Mouse (Mus musculus) forebrain, embryonic 13.5 days (tissue): ENCODE results near the gene Tshz2. TPM values are rescaled to one million over a fixed set of nuclear protein-coding genes. Genes with fewer than 3 reads are reported as not detected.

ENCODE experiments used
- ATAC-seq: fragments of 200-750 bp; cut with Nextera tagmentation; 2 replicates; pipeline ENCODE4 v1.8.0; 2017
- H3K27ac ChIP-seq: fragments of 300-500 bp; sonication (generic); 2 replicates; pipeline ENCODE4 v1.5.1; 2015; ENCODE audit warnings: inconsistent platforms, mild to moderate bottlenecking, moderate library complexity
- H3K27me3 ChIP-seq: fragments of 300-500 bp; sonication (generic); 2 replicates; pipeline ENCODE4 v1.6.1; 2015; ENCODE audit warnings: mild to moderate bottlenecking, inconsistent platforms
- H3K36me3 ChIP-seq: fragments of 300-500 bp; sonication (generic); 2 replicates; pipeline ENCODE4 v1.6.1; 2015; ENCODE audit warnings: mild to moderate bottlenecking, inconsistent platforms; ENCODE audit not compliant: poor library complexity, severe bottlenecking
- H3K4me1 ChIP-seq: fragments of 300-500 bp; sonication (generic); 2 replicates; pipeline ENCODE4 v1.6.1; 2015; ENCODE audit warnings: inconsistent platforms
- H3K4me2 ChIP-seq: fragments of 300-500 bp; sonication (generic); 2 replicates; pipeline ENCODE4 v1.6.1; 2015; ENCODE audit warnings: inconsistent platforms, mild to moderate bottlenecking, moderate library complexity
- H3K4me3 ChIP-seq: fragments of 300-500 bp; sonication (generic); 2 replicates; pipeline ENCODE4 v1.5.1; 2015; ENCODE audit warnings: mild to moderate bottlenecking, inconsistent platforms
- H3K9ac ChIP-seq: fragments of 300-500 bp; sonication (generic); 2 replicates; pipeline ENCODE4 v1.6.1; 2015; ENCODE audit warnings: mild to moderate bottlenecking, inconsistent platforms
- H3K9me3 ChIP-seq: fragments of 300-500 bp; sonication (generic); replicated peaks from 2 replicates; pipeline ENCODE4 v1.6.1; 2016; ENCODE audit warnings: inconsistent platforms
- WGBS: fragments of 180-500 bp; shearing (Covaris S2); methylation state at CpG from one replicate; pipeline ENCODE4 v1.1.7; 2015; 5-methylcytosine and 5-hydroxymethylcytosine counted together
- polyA plus RNA-seq: library from polyadenylated mRNA; unstranded; fragments of >200 nt; fragmentation: Nextera tagmentation; extraction: Ambion mirVana; gene quantifications from 2 replicates; pipeline ENCODE4 v1.2.1, GENCODE M21; 2015

Tshz2 gene
- polyA plus RNA-seq, 1 experiment from 2014 or later, result 8.7 TPM

- no peak for ATAC-seq
- Histone ChIP-seq H3K9me3 (no peaks in the 10 kb centered on the region), H3K4me3 (peak overlapping the region; percentile 65), H3K4me1 (peaks cover 15% of the 10 kb centered on the region), H3K9ac (0 out of 2 replicates have a peak overlapping the region, but pooled peaks have one; percentile 84), H3K27me3 (peaks cover 6% of the 10 kb centered on the region; the same call in 1 of the 2 replicates), H3K4me2 (peak overlapping the region; percentile 99), H3K36me3 (no peaks in the 10 kb centered on the region), H3K27ac (no peak overlapping the region)
- 53% methylated on average over 17 of the region's 17 CpGs for WGBS
Observed at GRCm38 (mm10) chr2:169634619-169635382, 2.0 kb downstream of the Tshz2 start.

GRCm38 (mm10) chr2:169635428-169635827 lies 2.6 kb downstream of the Tshz2 start:
- Histone ChIP-seq H3K27me3 (peaks cover 6% of the 10 kb centered on the region; the same call in 1 of the 2 replicates), H3K27ac (no peak overlapping the region), H3K36me3 (no peaks in the 10 kb centered on the region), H3K4me1 (peaks cover 15% of the 10 kb centered on the region), H3K4me2 (peak overlapping the region; percentile 99), H3K9ac (0 out of 2 replicates have a peak overlapping the region, but pooled peaks have one; percentile 14), H3K9me3 (no peaks in the 10 kb centered on the region), H3K4me3 (peak overlapping the region; percentile 65)
- 31% methylated on average over 7 of the region's 7 CpGs for WGBS
- ATAC-seq, result no peak

GRCm38 (mm10) chr2:169636414-169636813 lies 3.6 kb downstream of the Tshz2 start:
- Histone ChIP-seq H3K27ac (no peak overlapping the region), H3K4me3 (no peak overlapping the region), H3K9ac (no peak overlapping the region), H3K9me3 (no peaks in the 10 kb centered on the region), H3K4me2 (peak overlapping the region; percentile 99), H3K36me3 (no peaks in the 10 kb centered on the region), H3K4me1 (peaks cover 15% of the 10 kb centered on the region), H3K27me3 (peaks cover 6% of the 10 kb centered on the region; the same call in 1 of the 2 replicates)
- no peak for ATAC-seq
- WGBS, result 78% methylated on average over 4 of the region's 4 CpGs

GRCm38 (mm10) chr2:169641547-169641946 lies 8.7 kb downstream of the Tshz2 start:
- H3K27me3 ChIP-seq, result no peaks in the 10 kb centered on the region
- no peak overlapping the region for H3K27ac ChIP-seq
- H3K36me3 ChIP-seq, result no peaks in the 10 kb centered on the region
- no peaks in the 10 kb centered on the region for H3K9me3 ChIP-seq
- no peak for ATAC-seq
- H3K9ac ChIP-seq, result no peak overlapping the region
- H3K4me1 ChIP-seq, result no peaks in the 10 kb centered on the region
- H3K4me2 ChIP-seq, result no peak overlapping the region
- 60% methylated on average over 14 of the region's 14 CpGs for WGBS
- H3K4me3 ChIP-seq, result no peak overlapping the region

GRCm38 (mm10) chr2:169642420-169642819 lies 9.6 kb downstream of the Tshz2 start:
- no peak for ATAC-seq
- 86% methylated on average over 8 of the region's 8 CpGs for WGBS

GRCm38 (mm10) chr2:169647091-169647490 lies 14.3 kb downstream of the Tshz2 start:
- no peaks in the 10 kb centered on the region for H3K9me3 ChIP-seq
- H3K4me2 ChIP-seq, result no peak overlapping the region
- H3K27me3 ChIP-seq, result no peaks in the 10 kb centered on the region
- H3K27ac ChIP-seq, result no peak overlapping the region
- no peak overlapping the region for H3K4me3 ChIP-seq
- no peaks in the 10 kb centered on the region for H3K36me3 ChIP-seq
- no peaks in the 10 kb centered on the region for H3K4me1 ChIP-seq
- WGBS, result 83% methylated on average over 7 of the region's 7 CpGs
- ATAC-seq, result no peak
- no peak overlapping the region for H3K9ac ChIP-seq

More at GRCm38 (mm10) chr2:169642420-169642819, 9.6 kb downstream of the Tshz2 start:
- Histone ChIP-seq H3K9me3 (no peaks in the 10 kb centered on the region), H3K27me3 (no peaks in the 10 kb centered on the region), H3K4me3 (no peak overlapping the region), H3K36me3 (no peaks in the 10 kb centered on the region), H3K27ac (no peak overlapping the region), H3K4me1 (no peaks in the 10 kb centered on the region), H3K9ac (no peak overlapping the region), H3K4me2 (no peak overlapping the region)

- Histone ChIP-seq H3K4me3 (no peak overlapping the region), H3K27ac (no peak overlapping the region), H3K36me3 (no peaks in the 10 kb centered on the region), H3K9ac (no peak overlapping the region), H3K9me3 (no peaks in the 10 kb centered on the region), H3K4me1 (no peaks in the 10 kb centered on the region), H3K4me2 (no peak overlapping the region), H3K27me3 (no peaks in the 10 kb centered on the region)
- ATAC-seq, result no peak
- 82% methylated on average over 7 of the region's 7 CpGs for WGBS
Observed at GRCm38 (mm10) chr2:169649262-169649885, 16.6 kb downstream of the Tshz2 start.

GRCm38 (mm10) chr2:169653282-169653681 lies 20.5 kb downstream of the Tshz2 start:
- Histone ChIP-seq H3K4me3 (no peak overlapping the region), H3K27ac (no peak overlapping the region), H3K36me3 (no peaks in the 10 kb centered on the region), H3K9ac (no peak overlapping the region), H3K4me2 (no peak overlapping the region), H3K27me3 (no peaks in the 10 kb centered on the region), H3K4me1 (no peaks in the 10 kb centered on the region), H3K9me3 (no peaks in the 10 kb centered on the region)
- WGBS, result 90% methylated on average over 1 of the region's 1 CpGs
- no peak for ATAC-seq

- Histone ChIP-seq H3K4me1 (peaks cover 44% of the 10 kb centered on the region), H3K36me3 (no peaks in the 10 kb centered on the region), H3K27me3 (no peaks in the 10 kb centered on the region), H3K4me3 (no peak overlapping the region), H3K27ac (no peak overlapping the region), H3K4me2 (no peak overlapping the region), H3K9ac (no peak overlapping the region), H3K9me3 (no peaks in the 10 kb centered on the region)
- WGBS, result 60% methylated on average over 8 of the region's 8 CpGs
- no peak for ATAC-seq
Observed at GRCm38 (mm10) chr2:169663792-169664191, 31.0 kb downstream of the Tshz2 start.

GRCm38 (mm10) chr2:169671264-169671663 lies 38.5 kb downstream of the Tshz2 start:
- H3K36me3 ChIP-seq, result no peaks in the 10 kb centered on the region
- H3K4me1 ChIP-seq, result peaks cover 18% of the 10 kb centered on the region
- no peak overlapping the region for H3K4me2 ChIP-seq
- no peaks in the 10 kb centered on the region for H3K27me3 ChIP-seq
- 94% methylated on average over 7 of the region's 7 CpGs for WGBS
- no peak overlapping the region for H3K27ac ChIP-seq
- no peaks in the 10 kb centered on the region for H3K9me3 ChIP-seq
- no peak for ATAC-seq
- H3K9ac ChIP-seq, result no peak overlapping the region
- no peak overlapping the region for H3K4me3 ChIP-seq

- WGBS, result 78% methylated on average over 6 of the region's 6 CpGs
- Histone ChIP-seq H3K9ac (no peak overlapping the region), H3K4me2 (no peak overlapping the region), H3K4me1 (no peaks in the 10 kb centered on the region), H3K27me3 (no peaks in the 10 kb centered on the region), H3K27ac (no peak overlapping the region), H3K36me3 (no peaks in the 10 kb centered on the region), H3K4me3 (no peak overlapping the region), H3K9me3 (no peaks in the 10 kb centered on the region)
- ATAC-seq, result no peak
Observed at GRCm38 (mm10) chr2:169673786-169674185, 41.0 kb downstream of the Tshz2 start.

- WGBS, result 93% methylated on average over 5 of the region's 5 CpGs
- no peak overlapping the region for H3K4me3 ChIP-seq
Observed at GRCm38 (mm10) chr2:169674209-169674608, 41.4 kb downstream of the Tshz2 start.

More at GRCm38 (mm10) chr2:169674209-169674608, 41.4 kb downstream of the Tshz2 start:
- no peaks in the 10 kb centered on the region for H3K27me3 ChIP-seq
- no peaks in the 10 kb centered on the region for H3K4me1 ChIP-seq
- no peak overlapping the region for H3K4me2 ChIP-seq
- ATAC-seq, result no peak
- H3K9ac ChIP-seq, result no peak overlapping the region
- no peaks in the 10 kb centered on the region for H3K9me3 ChIP-seq
- no peaks in the 10 kb centered on the region for H3K36me3 ChIP-seq
- no peak overlapping the region for H3K27ac ChIP-seq
